Mouse (Mus musculus): ENCODE measurements at regions not wholly inside any gene's neighbourhood (a gene's known extent, or its start where the extent isn't known, plus 50 kb on each side); places are given as distances from the start of the nearest gene placed in this dataset.

DNA sequence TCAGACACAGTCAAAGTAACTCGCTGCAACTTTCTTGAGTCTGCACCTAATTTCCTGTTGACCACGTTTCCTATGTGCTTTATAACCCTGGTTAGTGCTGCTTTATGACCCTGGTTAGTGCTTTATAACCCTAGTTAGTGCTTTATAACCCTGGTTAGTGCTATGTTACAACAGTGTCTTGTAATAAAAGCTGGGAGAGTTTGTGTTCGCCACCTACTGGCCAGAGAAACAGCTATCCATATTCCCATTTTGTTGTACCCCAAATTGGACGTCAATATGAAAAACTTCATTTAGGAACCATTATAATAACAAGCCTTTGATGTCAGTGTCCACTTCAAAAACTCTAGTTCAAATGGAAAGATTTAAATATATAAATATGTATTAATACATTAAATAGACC, 492.6 kb downstream of the Tmem114 start:
- Histone ChIP-seq H3K4me3 (no peak overlapping the region), H3K27me3 (ENCODE audit: control insufficient read depth, insufficient read depth, insufficient read length) (no peaks in the 10 kb centered on the region), H3K4me2 (ENCODE audit: low read depth) (no peak overlapping the region), H3ac (ENCODE audit: control insufficient read depth, insufficient read length) (no peak overlapping the region), H3K79me2 (ENCODE audit: control insufficient read depth, insufficient read depth) (no peaks in the 10 kb centered on the region), H3K36me3 (ENCODE audit: control insufficient read depth, insufficient read depth) (no peaks in the 10 kb centered on the region)
- TF ChIP-seq CEBPB (IDR thresholded peaks at IDR 0.05; ENCODE audit: insufficient read depth, poor library complexity, severe bottlenecking) (no peak), MYOG (IDR thresholded peaks at IDR 0.05; ENCODE audit: control insufficient read depth in 1 of 3, insufficient read depth in 1 of 3, insufficient read length in 2 of 3, low read depth in 2 of 3) (no peak), REST (IDR thresholded peaks at IDR 0.05; ENCODE audit: insufficient read depth, insufficient read length) (no peak), TCF3 (IDR thresholded peaks at IDR 0.05; ENCODE audit: insufficient read length, low read depth) (no peak), SRF (IDR thresholded peaks at IDR 0.05; ENCODE audit: control insufficient read depth, insufficient read length, low read depth) (no peak), MAX (IDR thresholded peaks at IDR 0.05; ENCODE audit: low read depth) (no peak), POLR2A (IDR thresholded peaks at IDR 0.05; ENCODE audit: insufficient read length, low read depth) (no peak), TCF12 (IDR thresholded peaks at IDR 0.05; ENCODE audit: insufficient read depth, poor library complexity, severe bottlenecking) (no peak), E2F4 (IDR thresholded peaks at IDR 0.05; ENCODE audit: insufficient read depth) (no peak), USF1 (IDR thresholded peaks at IDR 0.05; ENCODE audit: low read depth) (no peak), POLR2AphosphoS2 (IDR thresholded peaks at IDR 0.05; ENCODE audit: insufficient read length, low read depth) (no peak), MYOD1 (IDR thresholded peaks at IDR 0.05; ENCODE audit: control insufficient read depth in 1 of 3, insufficient read length in 2 of 3, low read depth in 2 of 3) (no peak)

- no peaks in the 10 kb centered on the region for H3K79me2 ChIP-seq (ENCODE audit: control insufficient read depth, insufficient read depth)
- no peak for TF ChIP-seq SRF (IDR thresholded peaks at IDR 0.05; ENCODE audit: control insufficient read depth, insufficient read length, low read depth)
- no peak for TF ChIP-seq TCF3 (IDR thresholded peaks at IDR 0.05; ENCODE audit: insufficient read length, low read depth)
- no peak for TF ChIP-seq MYOD1 (IDR thresholded peaks at IDR 0.05; ENCODE audit: control insufficient read depth in 1 of 3, insufficient read length in 2 of 3, low read depth in 2 of 3)
- no peak for TF ChIP-seq E2F4 (IDR thresholded peaks at IDR 0.05; ENCODE audit: insufficient read depth)
- no peak for TF ChIP-seq POLR2A (IDR thresholded peaks at IDR 0.05; ENCODE audit: insufficient read length, low read depth)
- TF ChIP-seq MYOG (IDR thresholded peaks at IDR 0.05; ENCODE audit: control insufficient read depth in 1 of 3, insufficient read depth in 1 of 3, insufficient read length in 2 of 3, low read depth in 2 of 3), result no peak
- TF ChIP-seq REST (IDR thresholded peaks at IDR 0.05; ENCODE audit: insufficient read depth, insufficient read length), result no peak
- TF ChIP-seq MAX (IDR thresholded peaks at IDR 0.05; ENCODE audit: low read depth), result no peak
- TF ChIP-seq CEBPB (IDR thresholded peaks at IDR 0.05; ENCODE audit: insufficient read depth, poor library complexity, severe bottlenecking), result no peak
- no peak for TF ChIP-seq TCF12 (IDR thresholded peaks at IDR 0.05; ENCODE audit: insufficient read depth, poor library complexity, severe bottlenecking)
- no peak for TF ChIP-seq USF1 (IDR thresholded peaks at IDR 0.05; ENCODE audit: low read depth)
- no peak for TF ChIP-seq POLR2AphosphoS2 (IDR thresholded peaks at IDR 0.05; ENCODE audit: insufficient read length, low read depth)
- no peak overlapping the region for H3K4me2 ChIP-seq (ENCODE audit: low read depth)
- H3K4me3 ChIP-seq, result no peak overlapping the region
- H3K27me3 ChIP-seq (ENCODE audit: control insufficient read depth, insufficient read depth, insufficient read length), result no peaks in the 10 kb centered on the region
- no peak overlapping the region for H3ac ChIP-seq (ENCODE audit: control insufficient read depth, insufficient read length)
- no peaks in the 10 kb centered on the region for H3K36me3 ChIP-seq (ENCODE audit: control insufficient read depth, insufficient read depth)
Measured at GRCm38 (mm10) chr16:7931676-7932075, 493.3 kb downstream of the Tmem114 start.

GRCm38 (mm10) chr16:7929112-7929511, 495.8 kb downstream of the Tmem114 start:
- no peak overlapping the region for H3K4me2 ChIP-seq (ENCODE audit: low read depth)
- TF ChIP-seq TCF12 (IDR thresholded peaks at IDR 0.05; ENCODE audit: insufficient read depth, poor library complexity, severe bottlenecking) (no peak), SRF (IDR thresholded peaks at IDR 0.05; ENCODE audit: control insufficient read depth, insufficient read length, low read depth) (no peak), E2F4 (IDR thresholded peaks at IDR 0.05; ENCODE audit: insufficient read depth) (no peak), REST (IDR thresholded peaks at IDR 0.05; ENCODE audit: insufficient read depth, insufficient read length) (no peak), MYOG (IDR thresholded peaks at IDR 0.05; ENCODE audit: control insufficient read depth in 1 of 3, insufficient read depth in 1 of 3, insufficient read length in 2 of 3, low read depth in 2 of 3) (no peak), TCF3 (IDR thresholded peaks at IDR 0.05; ENCODE audit: insufficient read length, low read depth) (no peak)
- H3K27me3 ChIP-seq (ENCODE audit: control insufficient read depth, insufficient read depth, insufficient read length), result no peaks in the 10 kb centered on the region
- no peaks in the 10 kb centered on the region for H3K36me3 ChIP-seq (ENCODE audit: control insufficient read depth, insufficient read depth)
- H3ac ChIP-seq (ENCODE audit: control insufficient read depth, insufficient read length), result no peak overlapping the region
- no peaks in the 10 kb centered on the region for H3K79me2 ChIP-seq (ENCODE audit: control insufficient read depth, insufficient read depth)
- H3K4me3 ChIP-seq, result no peak overlapping the region

DNA sequence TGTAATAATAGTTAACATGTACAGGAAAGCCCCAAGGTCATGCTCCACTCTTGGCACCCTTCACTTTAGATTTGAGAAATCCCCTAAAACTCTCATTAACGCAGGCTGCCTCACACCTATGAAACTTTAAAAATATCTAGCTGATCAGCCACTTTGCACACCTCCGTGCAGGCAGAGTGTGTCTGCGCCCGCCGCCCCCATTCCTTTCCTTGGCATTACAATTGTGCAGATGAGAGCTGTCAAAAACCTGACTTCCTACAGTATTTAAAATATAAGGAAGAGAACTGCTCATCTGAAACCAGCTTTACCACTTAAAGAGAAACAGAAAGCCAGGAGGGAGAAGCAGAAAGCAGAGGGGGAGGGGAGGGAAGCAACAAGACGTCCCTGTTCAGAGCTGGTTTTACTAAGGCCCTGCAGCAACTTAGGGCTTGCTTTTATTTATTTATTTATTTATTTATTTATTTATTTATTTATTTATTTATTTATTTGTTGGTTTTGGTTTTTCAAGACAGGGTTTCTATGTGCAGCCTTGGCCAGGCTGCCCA, 496.5 kb downstream of the Tmem114 start:
- H3K27me3 ChIP-seq (ENCODE audit: control insufficient read depth, insufficient read depth, insufficient read length), result no peaks in the 10 kb centered on the region
- peak overlapping the region; percentile 12 for H3K4me2 ChIP-seq (ENCODE audit: low read depth)

More for the DNA sequence above, 496.5 kb downstream of the Tmem114 start:
- H3K79me2 ChIP-seq (ENCODE audit: control insufficient read depth, insufficient read depth), result no peaks in the 10 kb centered on the region
- H3K36me3 ChIP-seq (ENCODE audit: control insufficient read depth, insufficient read depth), result no peaks in the 10 kb centered on the region
- no peak overlapping the region for H3K4me3 ChIP-seq
- no peak overlapping the region for H3ac ChIP-seq (ENCODE audit: control insufficient read depth, insufficient read length)
- TF ChIP-seq SRF (IDR thresholded peaks at IDR 0.05; ENCODE audit: control insufficient read depth, insufficient read length, low read depth), result no peak
- no peak for TF ChIP-seq TCF12 (IDR thresholded peaks at IDR 0.05; ENCODE audit: insufficient read depth, poor library complexity, severe bottlenecking)
- no peak for TF ChIP-seq MYOG (IDR thresholded peaks at IDR 0.05; ENCODE audit: control insufficient read depth in 1 of 3, insufficient read depth in 1 of 3, insufficient read length in 2 of 3, low read depth in 2 of 3)
- TF ChIP-seq POLR2A (IDR thresholded peaks at IDR 0.05; ENCODE audit: insufficient read length, low read depth), result no peak
- no peak for TF ChIP-seq CEBPB (IDR thresholded peaks at IDR 0.05; ENCODE audit: insufficient read depth, poor library complexity, severe bottlenecking)
- TF ChIP-seq MYOD1 (IDR thresholded peaks at IDR 0.05; ENCODE audit: control insufficient read depth in 1 of 3, insufficient read length in 2 of 3, low read depth in 2 of 3), result no peak
- TF ChIP-seq USF1 (IDR thresholded peaks at IDR 0.05; ENCODE audit: low read depth), result no peak
- TF ChIP-seq TCF3 (IDR thresholded peaks at IDR 0.05; ENCODE audit: insufficient read length, low read depth), result no peak
- TF ChIP-seq MAX (IDR thresholded peaks at IDR 0.05; ENCODE audit: low read depth), result no peak
- TF ChIP-seq POLR2AphosphoS2 (IDR thresholded peaks at IDR 0.05; ENCODE audit: insufficient read length, low read depth), result no peak
- TF ChIP-seq REST (IDR thresholded peaks at IDR 0.05; ENCODE audit: insufficient read depth, insufficient read length), result no peak
- no peak for TF ChIP-seq E2F4 (IDR thresholded peaks at IDR 0.05; ENCODE audit: insufficient read depth)

Measured in myocyte (in vitro differentiated cells).